Mouse (Mus musculus) ES-E14 (cell line): ENCODE data around the gene Mprip. TPM values are rescaled to one million over a fixed set of nuclear protein-coding genes. Genes with fewer than 3 reads are reported as not detected.

Experiments
- DNase-seq: peaks from one replicate; pipeline ENCODE4 v3.0.0-alpha.2; 2013; ENCODE audit warnings: low read depth, low spot score
- H3K27ac ChIP-seq: 2 replicates; pipeline ENCODE4 v1.5.1; 2012; ENCODE audit warnings: low read depth, mild to moderate bottlenecking, low read length, moderate library complexity, mixed read lengths; ENCODE audit not compliant: poor library complexity, insufficient read depth, severe bottlenecking
- H3K36me3 ChIP-seq: 2 replicates; pipeline ENCODE4 v1.6.1; 2012; ENCODE audit warnings: mild to moderate bottlenecking, low read length, moderate library complexity, mixed read lengths; ENCODE audit not compliant: control insufficient read depth, poor library complexity, insufficient read depth, severe bottlenecking
- H3K4me1 ChIP-seq, 2 experiments: fragments of 150-350 bp in 1 of 2; sonication (generic) in 1 of 2; 2 replicates each; pipeline ENCODE4 v1.6.1; 2012; ENCODE audit warnings: low read length in 2 of 2, mild to moderate bottlenecking in 1 of 2, mixed read lengths in 1 of 2; ENCODE audit not compliant: control insufficient read depth in 2 of 2, insufficient read depth in 2 of 2, poor library complexity in 1 of 2
- H3K4me3 ChIP-seq, 2 experiments: fragments of 150-350 bp in 1 of 2; sonication (generic) in 1 of 2; 2 replicates each; pipeline ENCODE4 v1.5.1; 2012; ENCODE audit warnings: low read length in 2 of 2, low read depth in 1 of 2, mild to moderate bottlenecking in 1 of 2, mixed read lengths in 1 of 2; ENCODE audit not compliant: insufficient read depth in 1 of 2, poor library complexity in 1 of 2, severe bottlenecking in 1 of 2
- H3K9ac ChIP-seq: 2 replicates; pipeline ENCODE4 v1.6.1; 2012; ENCODE audit warnings: low read depth, mild to moderate bottlenecking, low read length, mixed read lengths; ENCODE audit not compliant: poor library complexity, insufficient read depth, severe bottlenecking
- H3K9me3 ChIP-seq: fragments of 150-350 bp; sonication (generic); 2 replicates; pipeline ENCODE4 v1.6.1; 2012; ENCODE audit warnings: low read depth, mild to moderate bottlenecking, low read length; ENCODE audit not compliant: control insufficient read depth, insufficient read depth
- CHD2 ChIP-seq: IDR thresholded peaks from 2 replicates; pipeline ENCODE4 v1.6.1; 2014; ENCODE audit warnings: mild to moderate bottlenecking, low read depth, low read length, inconsistent platforms
- HCFC1 ChIP-seq: IDR thresholded peaks from 2 replicates; pipeline ENCODE4 v1.6.1; 2012; ENCODE audit warnings: low read length, inconsistent platforms, borderline replicate concordance; ENCODE audit not compliant: insufficient read depth
- MAFK ChIP-seq: IDR thresholded peaks from 2 replicates; pipeline ENCODE4 v1.6.1; 2014; ENCODE audit warnings: mild to moderate bottlenecking, low read depth, low read length, inconsistent platforms; ENCODE audit not compliant: insufficient read depth
- ZC3H11A ChIP-seq: IDR thresholded peaks from 2 replicates; pipeline ENCODE4 v1.6.1; 2012; ENCODE audit warnings: low read depth, mild to moderate bottlenecking, inconsistent platforms, low read length, borderline replicate concordance
- ZNF384 ChIP-seq: IDR thresholded peaks from 2 replicates; pipeline ENCODE4 v1.6.1; 2012; ENCODE audit warnings: low read depth, low read length, inconsistent platforms
- in situ Hi-C, 2 experiments: fragments of 600-800 bp; cut with MboI; formaldehyde crosslinking; loops; one replicate each; pipeline ENCODE4 v1.15.1; 2025; ENCODE audit warnings: low sequenced_read_pairs in 2 of 2, inconsistent platforms in 1 of 2; ENCODE audit not compliant: unreplicated experiment in 2 of 2
- total RNA-seq: library from RNA; depleted of rRNA; stranded (reverse); fragments of 300-350 nt; gene quantifications from 2 replicates; pipeline ENCODE4 v1.2.3, GENCODE M21; 2012

Gene Mprip
- total RNA-seq, 1 experiment, result 138 TPM

DNA sequence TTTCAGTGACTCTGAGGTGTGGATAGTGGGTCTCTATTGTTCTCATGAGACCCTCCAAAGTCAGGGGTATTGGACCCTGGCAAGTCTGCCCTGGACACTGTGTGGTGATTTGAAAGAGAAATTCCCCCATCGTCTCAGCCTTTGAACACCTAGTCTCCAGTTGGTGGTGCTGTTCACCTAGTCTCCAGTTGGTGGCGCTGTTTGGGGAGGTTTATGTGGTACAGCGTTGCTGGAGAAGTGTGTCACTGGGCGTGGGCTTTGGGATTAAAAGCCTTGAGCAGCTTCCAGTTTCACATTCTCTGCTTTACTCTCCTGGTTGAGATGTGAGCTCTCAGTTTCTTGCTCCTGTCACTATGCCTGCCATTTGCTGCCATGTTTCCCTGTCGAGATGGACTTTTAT is 28.1 kb upstream of the Mprip start:
- in situ Hi-C loops, result no loop called here
- H3K9me3 ChIP-seq, result no peaks in the 10 kb centered on the region
- no peak overlapping the region for H3K9ac ChIP-seq
- H3K4me3 ChIP-seq, result no peak overlapping the region
- peaks cover 0 to 6% of the 10 kb centered on the region in 2 experiments; a peak in 2 of 4 replicates for H3K4me1 ChIP-seq
- no peak for TF ChIP-seq CHD2
- TF ChIP-seq MAFK, result no peak
- TF ChIP-seq ZC3H11A, result no peak
- no peak for TF ChIP-seq HCFC1
- no peak for TF ChIP-seq ZNF384
- H3K27ac ChIP-seq, result no peak overlapping the region
- no peaks in the 10 kb centered on the region for H3K36me3 ChIP-seq
- DNase-seq, result peak; percentile 69

DNA sequence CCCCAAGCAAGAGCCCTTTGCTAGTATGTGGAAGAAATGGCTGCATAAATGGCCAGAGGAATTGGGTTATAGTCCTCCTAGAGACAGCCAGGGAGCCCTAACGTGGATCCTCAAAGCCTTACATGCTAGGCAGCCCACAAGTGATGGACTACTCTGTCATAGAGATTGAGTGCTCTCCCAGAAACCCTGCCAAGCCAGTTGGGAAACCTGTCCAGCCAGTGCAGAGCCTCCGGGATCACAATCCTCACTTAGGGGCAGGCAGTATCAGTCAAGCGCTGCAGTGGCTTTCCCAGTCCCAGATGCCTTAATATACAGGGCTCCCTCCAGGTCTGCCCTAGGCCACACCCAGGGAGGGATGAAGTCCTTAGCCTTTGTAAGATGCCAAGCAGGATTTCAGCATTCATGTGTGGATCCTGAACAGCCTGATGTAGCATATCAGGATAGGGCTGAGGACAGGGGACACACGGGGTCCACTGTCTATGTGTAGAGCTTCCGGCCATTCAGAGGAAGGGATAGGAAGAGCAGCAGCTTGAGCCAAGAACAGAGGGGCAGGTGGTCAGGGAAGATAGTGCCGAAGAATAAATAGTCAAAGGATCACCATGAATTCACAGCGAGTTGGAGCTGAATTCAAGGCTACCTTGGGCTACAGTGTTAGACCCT is 27.0 kb upstream of the Mprip start:
- in situ Hi-C loops, result no loop called here
- no peak for DNase-seq
- Histone ChIP-seq H3K4me3 (no peak overlapping the region), H3K9me3 (no peaks in the 10 kb centered on the region), H3K27ac (no peak overlapping the region), H3K9ac (no peak overlapping the region), H3K4me1 (peaks cover 0 to 6% of the 10 kb centered on the region in 2 experiments; a peak in 2 of 4 replicates), H3K36me3 (no peaks in the 10 kb centered on the region)
- no peak for TF ChIP-seq ZC3H11A
- no peak for TF ChIP-seq ZNF384
- no peak for TF ChIP-seq HCFC1
- TF ChIP-seq CHD2, result no peak
- TF ChIP-seq MAFK, result no peak

DNA sequence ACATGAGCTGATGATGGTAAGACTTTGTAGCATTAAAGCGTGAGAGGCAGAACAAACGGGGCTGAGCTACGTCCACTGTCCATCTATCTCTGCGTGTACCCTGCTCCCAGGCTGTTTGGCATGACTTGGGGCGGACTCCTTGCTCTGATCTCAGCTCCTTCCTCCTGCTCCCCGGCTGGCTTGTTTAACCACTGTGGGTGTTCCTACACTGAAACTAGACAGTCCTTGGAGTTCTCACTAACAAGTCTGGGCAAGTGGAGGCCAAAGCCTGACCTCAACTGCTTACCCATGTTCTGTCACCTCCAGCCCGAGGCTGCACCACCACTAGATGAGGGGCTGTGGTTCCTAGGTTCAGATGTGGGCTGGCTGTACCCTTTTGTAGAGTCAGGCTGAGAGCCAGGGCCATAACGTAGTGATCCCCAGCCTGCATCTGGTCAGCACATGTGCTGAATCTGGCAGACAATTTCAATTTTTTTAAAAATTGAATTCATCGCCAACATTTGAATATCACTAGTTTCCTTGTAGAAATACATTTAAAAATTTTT is 25.8 kb upstream of the Mprip start:
- in situ Hi-C loops, result no loop called here
- no peaks in the 10 kb centered on the region for H3K36me3 ChIP-seq
- no peak overlapping the region for H3K27ac ChIP-seq
- no peak overlapping the region for H3K9ac ChIP-seq
- DNase-seq, result no peak
- no peak for TF ChIP-seq ZNF384
- TF ChIP-seq HCFC1, result no peak
- TF ChIP-seq MAFK, result no peak
- no peak for TF ChIP-seq ZC3H11A
- TF ChIP-seq CHD2, result no peak
- H3K4me3 ChIP-seq, result no peak overlapping the region
- no peaks in the 10 kb centered on the region for H3K9me3 ChIP-seq
- peaks cover 0 to 6% of the 10 kb centered on the region in 2 experiments; a peak in 2 of 4 replicates for H3K4me1 ChIP-seq

DNA sequence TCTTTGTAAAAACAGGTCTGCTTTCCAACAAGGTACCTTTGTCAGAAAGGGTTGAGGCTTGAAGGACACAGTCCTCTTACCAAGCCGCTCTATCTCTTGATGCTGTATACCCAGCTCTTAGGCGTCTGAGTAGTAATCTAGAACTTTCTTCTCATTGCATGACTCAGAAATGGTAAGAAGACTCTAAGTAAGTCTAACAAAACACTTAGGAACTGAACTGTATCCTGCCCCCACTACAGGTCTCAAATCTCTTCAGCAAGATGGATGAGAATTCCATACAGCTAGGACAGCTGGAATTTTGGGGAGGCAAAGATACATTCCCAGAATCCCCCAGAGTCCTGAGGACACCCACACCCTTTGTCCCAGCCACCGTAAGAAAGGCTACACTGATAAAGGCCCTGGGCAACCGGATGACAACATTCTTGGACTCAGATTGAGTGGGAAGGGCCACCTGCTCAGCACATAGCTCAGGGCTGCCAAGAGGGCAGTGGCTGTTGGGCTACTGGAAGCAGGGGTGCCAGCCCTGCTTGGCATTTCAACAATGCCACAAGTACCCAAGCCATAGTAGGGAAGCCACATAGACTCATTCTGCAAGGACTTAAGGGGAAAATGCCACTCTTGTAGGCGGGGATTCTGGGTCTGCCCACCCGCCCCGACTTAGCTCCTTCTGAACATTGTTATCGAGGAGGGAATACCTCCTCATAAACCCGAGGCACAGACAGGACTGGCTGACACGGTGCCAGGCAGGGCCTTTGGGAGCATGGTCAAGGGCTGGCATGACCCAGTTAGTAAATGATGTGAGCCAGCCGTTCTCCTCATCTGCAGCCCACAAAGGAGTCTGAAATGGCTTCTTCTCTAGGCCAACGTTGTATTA is 25.0 kb upstream of the Mprip start:
- Histone ChIP-seq H3K4me1 (peaks cover 0 to 6% of the 10 kb centered on the region in 2 experiments; a peak in 2 of 4 replicates), H3K27ac (no peak overlapping the region), H3K4me3 (no peak overlapping the region), H3K36me3 (no peaks in the 10 kb centered on the region), H3K9ac (no peak overlapping the region), H3K9me3 (no peaks in the 10 kb centered on the region)
- in situ Hi-C loops, result no loop called here
- no peak for DNase-seq
- TF ChIP-seq ZNF384 (no peak), MAFK (no peak), ZC3H11A (no peak), CHD2 (no peak), HCFC1 (no peak)
